Mouse (Mus musculus) layer of hippocampus, adult 11-12 months (tissue): ENCODE results near the gene Tmem232.
"Not testable (repeated sequence)": the region's sequence is repeated elsewhere in the genome, so short reads cannot be mapped to it uniquely, and the experiment has no call there.

Experiments
- DNase-seq: peaks from one replicate; pipeline ENCODE4 v3.0.0; 2022; ENCODE audit warnings: low spot score

The Tmem232 gene

DNA sequence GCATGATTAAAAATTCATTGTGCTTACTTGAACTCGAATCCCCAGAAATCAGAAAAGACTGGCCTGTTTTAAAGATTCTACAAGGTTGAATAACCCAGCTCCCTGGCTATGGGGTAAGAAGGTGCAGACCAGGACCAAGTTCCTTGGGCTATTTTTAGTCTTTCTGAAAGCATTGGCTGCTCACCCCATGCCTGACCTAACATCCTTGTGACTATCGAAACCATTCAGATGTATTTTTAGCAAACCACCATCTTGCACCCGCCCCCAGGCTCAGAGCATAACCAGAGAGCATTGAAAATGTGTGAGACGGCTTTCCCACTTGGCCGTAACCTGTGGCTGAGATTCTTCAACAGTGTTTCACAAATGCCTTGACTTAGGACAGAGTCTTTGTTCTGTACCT is 13.1 kb downstream of the Tmem232 start:
- DNase-seq: no peak

DNA sequence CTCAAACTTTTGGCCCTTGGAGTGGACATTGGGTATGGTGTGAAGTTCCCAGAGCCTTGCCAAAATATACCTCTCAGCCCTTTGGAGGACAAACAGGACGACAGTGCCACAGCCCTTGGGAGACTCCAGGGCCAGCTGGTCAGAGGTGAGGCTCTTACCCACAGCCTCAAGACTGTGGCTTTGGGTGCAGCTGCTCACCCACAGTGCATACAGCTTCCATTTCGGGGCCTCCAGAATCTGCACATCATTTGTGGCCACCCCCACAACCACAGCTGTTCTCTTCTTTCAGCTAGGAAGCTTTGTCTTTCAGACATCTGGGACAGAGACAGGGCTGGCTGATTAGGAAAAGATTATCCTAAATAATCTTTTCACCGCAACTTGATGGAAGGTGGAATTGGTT is 27.1 kb downstream of the Tmem232 start:
- no peak for DNase-seq

GRCm38 (mm10) chr17:65484654-65485053 is 55.9 kb downstream of the Tmem232 start:
- DNase-seq: no peak

DNA sequence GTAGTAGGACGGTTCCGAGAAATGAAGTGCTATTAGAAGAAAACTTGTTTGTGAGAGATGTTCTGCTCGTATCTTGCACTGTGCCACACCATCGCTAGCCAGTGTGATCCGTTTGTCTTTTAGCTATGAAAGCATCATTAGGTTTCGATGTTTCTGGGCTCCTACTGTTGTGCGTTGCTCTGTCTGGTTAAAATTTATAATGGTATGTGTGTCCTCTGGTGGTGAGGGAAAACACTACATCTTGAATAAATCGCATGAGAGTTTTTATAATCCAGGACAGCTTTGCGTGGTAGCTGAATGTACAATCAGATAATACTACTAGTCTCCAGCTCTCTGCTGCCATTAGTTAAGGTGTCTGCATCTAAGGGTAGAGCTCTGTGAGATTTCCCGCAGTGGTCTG is 63.8 kb downstream of the Tmem232 start:
- DNase-seq: peak; percentile 11

GRCm38 (mm10) chr17:65450818-65451217 is 89.8 kb downstream of the Tmem232 start:
- no peak for DNase-seq

- DNase-seq: not testable (repeated sequence)
Observed at GRCm38 (mm10) chr17:65437906-65438305, 102.7 kb downstream of the Tmem232 start.

DNA sequence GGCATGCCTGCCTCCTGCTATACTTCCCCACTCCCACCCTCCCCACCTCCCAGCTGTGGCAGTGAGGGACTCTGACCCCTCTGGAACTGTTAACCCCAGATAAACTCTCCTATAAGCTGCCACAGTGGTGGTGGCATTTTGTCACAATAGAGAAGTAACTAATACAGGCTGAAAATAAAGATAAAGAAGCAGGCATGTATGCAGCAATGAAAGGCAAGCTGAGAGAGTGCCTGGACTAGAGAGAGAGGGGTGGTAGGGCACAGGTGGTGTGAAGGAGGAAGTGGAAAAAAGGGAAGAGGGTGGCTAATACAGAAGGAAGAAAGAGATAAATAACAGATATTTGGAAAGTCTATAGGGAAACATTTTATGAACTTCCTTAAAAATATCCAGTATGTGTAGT is 121.5 kb downstream of the Tmem232 start:
- DNase-seq: no peak

DNA sequence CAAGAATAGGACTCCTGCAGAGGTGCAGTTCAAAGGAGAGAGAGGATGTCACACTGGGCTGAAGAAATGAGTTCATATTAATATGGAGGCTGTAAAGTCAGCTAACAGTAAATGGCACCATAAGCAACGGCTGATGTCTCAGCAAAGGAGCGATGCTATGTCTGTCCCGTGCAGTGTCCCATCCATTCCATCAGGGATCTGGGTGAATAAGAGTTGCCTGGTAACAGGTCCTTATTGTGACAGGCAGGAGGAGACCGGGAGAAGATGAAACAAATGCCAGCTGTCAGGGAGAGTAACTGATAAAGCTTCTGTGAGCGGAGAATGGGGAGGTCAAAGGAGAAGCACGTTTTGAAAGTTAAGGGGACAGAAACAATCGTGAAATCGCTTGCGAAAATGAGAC is 135.3 kb downstream of the Tmem232 start:
- no peak for DNase-seq

- no peak for DNase-seq
Observed at GRCm38 (mm10) chr17:65400914-65401313, 139.7 kb downstream of the Tmem232 start.

- DNase-seq: no peak
Observed at GRCm38 (mm10) chr17:65384411-65384962, 156.1 kb downstream of the Tmem232 start.

DNA sequence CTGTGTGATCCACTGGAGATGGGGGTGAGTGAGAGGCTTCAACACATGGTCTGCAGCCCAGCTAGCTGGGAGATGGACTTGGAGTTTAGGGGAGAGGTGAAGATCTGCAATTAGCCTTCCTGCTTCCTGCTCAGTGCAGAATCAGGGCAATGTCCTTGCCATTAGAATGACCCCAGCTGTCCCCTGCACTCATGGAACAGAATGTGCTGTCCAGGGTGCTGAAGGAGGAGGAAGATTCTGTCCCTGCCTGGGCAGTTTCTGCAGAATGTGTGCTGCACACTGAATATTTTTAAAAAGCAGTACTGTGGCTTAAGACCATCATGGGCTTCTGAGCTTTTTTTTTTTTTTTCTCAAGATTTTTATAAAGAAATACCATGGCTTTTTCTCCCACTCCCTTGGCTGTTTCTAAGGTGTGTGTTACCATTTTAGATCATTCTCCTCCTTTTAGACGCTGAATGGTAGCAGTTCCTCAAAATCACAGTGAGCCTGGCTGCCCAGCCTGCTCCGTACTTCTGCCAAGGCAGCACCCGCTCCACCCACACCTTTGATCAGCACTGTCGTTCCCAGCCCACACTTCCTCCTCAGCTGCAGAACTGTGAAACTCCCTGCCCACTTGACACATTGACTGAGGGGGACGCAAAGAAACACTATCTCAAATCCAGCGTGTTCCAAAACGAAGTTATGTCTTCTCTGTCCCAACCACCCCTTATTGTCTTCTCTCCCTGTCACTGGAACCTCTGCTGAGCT is 170.4 kb downstream of the Tmem232 start:
- DNase-seq: peak; percentile 61

- no peak for DNase-seq
Observed at GRCm38 (mm10) chr17:65365535-65366254, 174.9 kb downstream of the Tmem232 start.

DNA sequence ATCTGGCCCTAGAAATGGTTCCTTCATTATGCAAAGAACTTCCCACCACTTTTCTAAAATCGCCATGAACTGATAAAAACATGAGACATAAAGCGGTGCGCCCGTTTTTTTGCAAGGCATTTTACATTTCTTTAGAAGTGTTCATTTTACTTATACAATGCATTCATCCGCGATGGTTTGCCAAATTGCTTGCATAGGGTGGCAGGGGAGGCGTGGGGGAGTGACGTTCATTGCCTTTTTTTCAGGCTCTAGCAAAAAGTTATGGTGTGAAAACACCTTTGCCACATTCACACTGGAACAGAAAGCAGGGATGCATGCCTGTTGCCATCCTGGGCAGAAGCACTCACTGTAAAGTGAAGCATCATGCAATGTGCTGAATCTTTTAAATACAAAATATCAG is 188.7 kb downstream of the Tmem232 start:
- no peak for DNase-seq

GRCm38 (mm10) chr17:65340016-65340415 is 200.6 kb downstream of the Tmem232 start:
- DNase-seq: no peak

- no peak for DNase-seq
Observed at GRCm38 (mm10) chr17:65330759-65331158, 209.8 kb downstream of the Tmem232 start.

DNA sequence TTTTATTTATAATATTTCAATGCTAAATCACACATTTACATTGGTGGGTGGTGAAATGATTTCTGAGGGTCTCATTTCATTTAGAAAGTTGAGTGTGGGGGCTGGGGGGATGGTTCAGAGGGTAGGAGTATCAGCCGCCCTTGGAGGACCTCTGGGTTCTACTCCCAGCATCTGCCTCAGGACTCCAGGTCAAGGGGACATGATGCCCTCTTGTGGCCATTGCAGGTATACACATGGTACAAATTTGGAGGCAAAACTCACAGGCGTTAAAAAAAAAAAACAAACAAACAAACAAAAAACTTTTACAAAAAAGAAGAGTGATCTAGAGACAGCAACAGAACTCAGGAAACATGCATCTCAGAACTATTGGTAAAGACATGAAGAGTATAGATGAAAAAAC is 215.3 kb downstream of the Tmem232 start:
- DNase-seq: peak; percentile 42

DNA sequence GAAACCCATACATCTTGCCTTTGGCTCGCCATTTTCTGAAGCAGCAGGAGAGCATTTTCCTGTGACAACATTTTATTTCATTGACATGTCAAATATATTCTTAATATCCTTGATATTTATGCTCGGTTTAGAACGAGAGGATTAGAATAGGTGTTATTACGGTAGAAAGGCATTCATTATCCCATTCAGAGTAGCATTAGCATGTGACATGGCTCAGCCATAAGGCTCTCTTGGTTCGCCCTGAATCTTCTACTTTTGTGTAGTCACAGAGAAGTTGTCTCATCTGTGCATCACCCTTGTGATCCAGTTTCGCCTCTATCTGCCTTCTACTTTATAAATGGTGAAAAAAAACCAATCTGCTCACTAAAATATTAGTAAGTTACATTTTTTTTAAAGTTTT is 220.0 kb downstream of the Tmem232 start:
- no peak for DNase-seq

DNA sequence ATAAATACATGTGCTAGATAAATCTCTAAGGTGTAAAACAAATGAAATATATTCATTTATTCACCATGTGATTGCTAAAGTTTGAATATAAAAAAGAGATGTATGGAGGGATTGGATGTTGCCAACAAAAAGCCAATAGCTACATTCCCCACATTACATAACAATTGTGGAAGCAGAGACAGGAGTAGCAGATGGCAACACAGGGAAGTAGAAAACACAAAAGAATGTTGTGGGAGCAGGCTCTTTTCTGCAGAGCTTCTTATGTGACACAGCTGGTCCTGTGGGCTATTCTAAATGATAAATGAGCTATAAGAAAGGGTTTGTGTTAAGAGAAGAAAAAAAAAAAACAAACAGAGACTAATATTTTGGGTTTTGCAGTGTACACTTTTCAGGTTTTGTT is 240.6 kb downstream of the Tmem232 start:
- peak; percentile 8 for DNase-seq

GRCm38 (mm10) chr17:65297831-65298230 is 242.8 kb downstream of the Tmem232 start:
- DNase-seq: no peak

- no peak for DNase-seq
Observed at GRCm38 (mm10) chr17:65252160-65252559, 288.4 kb downstream of the Tmem232 start.

DNA sequence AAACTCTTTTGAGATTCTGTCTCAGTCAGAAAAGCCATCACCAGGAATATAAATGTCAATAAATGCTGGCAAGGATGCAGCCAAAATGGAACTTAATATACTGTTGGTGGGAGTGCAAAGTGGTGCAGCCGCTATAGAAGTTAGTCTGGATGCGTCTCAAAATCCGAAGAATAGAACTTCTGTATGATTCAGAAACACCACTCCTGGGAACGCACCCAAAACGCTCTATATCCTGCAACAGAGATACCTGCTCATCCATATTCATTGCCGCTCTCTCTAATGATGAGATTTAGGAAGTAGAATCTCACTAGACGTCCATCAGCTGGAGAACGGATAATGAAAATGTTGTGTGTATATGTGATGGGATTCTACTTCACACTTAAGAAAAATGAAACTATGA is 290.3 kb downstream of the Tmem232 start:
- DNase-seq: peak; percentile 5

DNA sequence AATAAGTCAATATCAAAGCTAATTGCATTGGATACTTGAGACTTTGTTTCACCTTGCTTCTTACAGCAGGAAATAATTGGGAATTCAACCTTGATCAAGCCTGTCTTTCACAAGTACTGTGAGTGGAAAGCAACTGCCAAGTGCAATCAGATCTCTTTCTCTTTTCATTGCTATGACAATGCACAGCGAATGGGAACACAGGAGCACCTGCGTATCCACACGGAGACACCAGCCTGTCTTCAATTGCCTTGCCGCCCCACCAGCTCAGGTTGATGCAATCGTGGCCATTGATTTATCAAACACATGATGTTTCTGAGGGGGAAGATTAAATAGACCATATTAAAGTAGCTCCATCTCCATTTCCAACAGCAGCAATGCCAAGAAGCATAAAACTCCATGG is 296.9 kb downstream of the Tmem232 start:
- no peak for DNase-seq

- no peak for DNase-seq
Observed at GRCm38 (mm10) chr17:65225347-65225916, 315.1 kb downstream of the Tmem232 start.
